Mouse (Mus musculus): Measurements from ENCODE around the gene Dok5.

DNA sequence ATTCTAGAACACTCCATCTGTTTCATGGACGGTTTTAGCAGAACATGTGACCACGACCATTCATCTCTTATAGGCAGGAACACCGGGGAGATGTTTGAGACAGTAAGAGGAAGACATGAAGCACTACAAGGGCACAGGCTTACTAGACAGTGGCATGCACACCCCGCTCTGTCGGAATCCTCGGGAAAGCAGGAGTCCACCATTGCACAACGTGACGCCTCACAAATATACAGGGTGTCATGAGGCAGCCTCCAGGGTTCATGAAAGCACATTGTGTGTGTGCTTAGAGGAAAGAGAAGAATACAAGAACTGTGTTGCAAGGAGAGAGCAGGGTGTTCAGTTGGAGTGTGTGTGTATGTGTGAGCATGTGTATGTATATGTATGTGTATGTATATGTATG, 184.0 kb downstream of the Dok5 start:
- TF ChIP-seq GATA1 (IDR thresholded peaks at IDR 0.05; ENCODE audit: borderline replicate concordance, low read length) = no peak
- no peak for TF ChIP-seq FLI1 (IDR thresholded peaks at IDR 0.05; ENCODE audit: low read length)

Measured in megakaryocyte, embryonic 14.5 days (primary cell).